Mouse (Mus musculus): Measurements from ENCODE around the gene Msln.

Msln gene

DNA sequence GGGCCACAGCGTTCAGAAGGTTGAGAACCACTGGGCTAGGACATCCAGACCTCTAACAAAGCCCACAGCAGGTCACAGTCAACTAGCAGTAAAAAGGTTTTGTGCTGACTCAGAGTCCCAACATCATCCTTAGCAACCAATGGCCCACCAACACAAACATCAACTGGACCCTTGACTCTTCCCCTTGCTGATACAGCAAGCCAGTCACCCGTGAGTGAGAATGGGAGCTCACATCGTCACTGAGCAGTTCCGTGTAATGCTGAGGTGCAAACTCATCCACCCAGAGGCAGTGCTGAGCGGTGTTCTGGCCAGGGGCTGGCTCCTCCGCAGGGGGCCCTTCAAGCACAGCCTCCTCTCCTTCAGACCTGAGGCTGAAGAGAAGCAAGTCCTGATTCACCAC is 28.9 kb downstream of the Msln start:
- DNase-seq (ENCODE audit: low read depth, low spot score) = no peak

DNA sequence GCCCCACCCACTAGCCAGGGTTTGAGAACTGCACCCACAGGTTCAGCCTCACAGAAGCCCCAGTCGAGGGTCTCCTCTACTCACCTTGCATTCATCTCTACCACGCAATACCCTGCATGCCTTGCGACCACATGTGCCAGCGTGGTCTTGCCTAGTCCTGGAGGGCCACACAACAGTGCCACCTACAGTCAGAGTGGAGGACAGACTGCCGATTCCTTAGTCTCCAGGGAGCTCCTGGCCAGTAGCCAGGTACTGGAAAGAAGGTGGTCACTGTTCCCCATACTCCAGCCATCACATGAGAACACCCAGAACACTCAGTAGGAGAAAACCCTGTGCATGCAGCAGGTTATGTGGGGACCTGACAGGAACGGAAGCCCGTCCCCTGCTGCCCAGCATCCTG is 30.3 kb downstream of the Msln start:
- DNase-seq (ENCODE audit: low read depth, low spot score) = no peak

- no peak for DNase-seq (ENCODE audit: low read depth, low spot score)
These were observed 30.7 kb downstream of the Msln start for GRCm38 (mm10) chr17:25723470-25723869.

DNA sequence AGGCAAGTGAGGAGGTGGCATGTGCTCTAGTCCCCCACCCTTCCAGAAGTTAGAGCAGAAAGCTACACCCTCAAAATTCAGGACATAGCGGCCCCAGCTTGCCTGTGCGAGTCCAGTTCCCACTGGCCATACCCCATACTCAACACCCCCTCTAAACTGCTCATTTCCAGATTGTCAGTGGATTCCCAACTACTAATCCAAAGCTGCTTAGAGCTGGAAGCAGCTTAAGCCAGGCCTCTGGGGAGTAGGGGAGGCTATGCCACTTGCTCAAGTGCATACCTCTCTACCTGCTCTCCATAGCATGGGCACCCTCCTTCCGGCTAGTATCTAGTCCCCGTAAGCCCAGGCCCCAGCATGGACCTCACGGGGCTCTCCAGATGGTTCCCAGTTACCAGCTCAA is 32.7 kb downstream of the Msln start:
- DNase-seq (ENCODE audit: low read depth, low spot score) = peak; percentile 69

GRCm38 (mm10) chr17:25717691-25718090 is 36.5 kb downstream of the Msln start:
- no peak for DNase-seq (ENCODE audit: low read depth, low spot score)

- no peak for DNase-seq (ENCODE audit: low read depth, low spot score)
These were observed 37.2 kb downstream of the Msln start, which contains the start of gene Gng13 for GRCm38 (mm10) chr17:25716711-25717637. TSS of gene Gng13 (plus strand) at chr17:25717171.

DNA sequence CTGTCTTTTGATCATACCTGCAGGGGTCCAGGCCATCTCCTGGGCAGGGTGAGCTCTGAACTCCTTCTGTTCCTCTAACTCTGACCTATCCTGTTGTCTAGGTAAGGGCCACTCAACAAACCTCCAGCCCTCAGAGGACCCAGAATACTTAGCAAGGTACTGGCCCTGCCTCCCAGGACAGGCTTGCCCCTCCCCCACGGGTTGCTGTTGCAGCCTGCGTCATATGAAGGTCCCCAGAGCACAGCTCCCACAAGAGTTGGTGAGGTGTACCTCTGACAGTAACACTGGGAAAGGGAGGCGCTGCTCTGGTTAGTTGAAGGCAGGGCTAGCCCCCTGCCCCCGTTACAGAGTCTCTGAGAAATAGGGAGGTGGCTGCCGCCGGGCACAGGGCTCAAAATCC is 38.0 kb downstream of the Msln start:
- no peak for DNase-seq (ENCODE audit: low read depth, low spot score)

- no peak for DNase-seq (ENCODE audit: low read depth, low spot score)
These were observed 38.6 kb downstream of the Msln start for GRCm38 (mm10) chr17:25715627-25716026.

GRCm38 (mm10) chr17:25711136-25711535 is 43.0 kb downstream of the Msln start:
- no peak for DNase-seq (ENCODE audit: low read depth, low spot score)

- DNase-seq (ENCODE audit: low read depth, low spot score) = no peak
These were observed 44.2 kb downstream of the Msln start for GRCm38 (mm10) chr17:25709994-25710393.

- DNase-seq (ENCODE audit: low read depth, low spot score) = no peak
These were observed 53.2 kb downstream of the Msln start for GRCm38 (mm10) chr17:25700863-25701496.
